Mouse (Mus musculus): ENCODE measurements around the gene Cnih3.

Gene Cnih3

DNA sequence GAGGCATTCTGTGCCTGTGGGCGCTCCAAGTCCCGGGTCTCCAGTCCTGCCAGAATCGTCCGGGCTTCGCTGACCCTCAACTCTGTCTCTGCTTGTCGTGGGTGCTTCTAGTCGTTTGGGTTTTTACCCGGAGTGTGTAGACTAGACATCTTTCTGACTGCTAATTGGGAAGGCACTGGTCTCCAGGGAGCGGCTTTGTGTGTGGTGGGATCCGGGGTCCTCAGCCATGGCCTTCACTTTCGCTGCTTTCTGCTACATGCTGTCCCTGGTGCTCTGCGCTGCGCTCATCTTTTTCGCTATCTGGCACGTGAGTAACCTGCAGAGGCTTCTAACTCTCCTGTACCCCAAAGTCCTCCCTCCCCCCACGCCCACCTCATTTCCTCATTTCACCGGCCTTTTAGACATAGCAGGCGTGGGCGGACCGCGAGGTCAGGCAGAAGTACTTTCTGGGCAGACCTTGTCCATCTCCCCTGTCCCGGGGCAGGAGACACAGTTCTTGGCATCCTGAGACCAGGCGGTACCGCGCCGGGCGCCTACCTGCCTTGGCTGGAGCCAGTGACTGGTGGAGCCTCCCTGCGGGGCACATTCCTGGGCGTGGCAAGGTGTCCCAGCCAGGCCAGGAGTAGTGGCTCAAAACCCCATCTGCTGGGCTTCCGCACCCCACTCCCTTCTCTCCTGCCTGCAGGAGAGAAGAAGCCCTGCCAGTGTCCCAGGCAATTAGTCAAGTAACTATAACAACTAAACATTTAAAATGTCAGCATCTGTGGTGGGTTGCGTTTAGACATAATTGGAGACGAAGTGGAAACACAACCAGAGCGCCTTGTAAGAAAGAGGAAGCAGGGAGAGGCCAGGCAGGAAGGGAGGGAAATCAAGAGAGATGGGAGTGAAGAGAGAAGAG lies 1.0 kb downstream of the Cnih3 start:
- DNase-seq (ENCODE audit: low spot score): no peak

GRCm38 (mm10) chr1:181355683-181356082 lies 3.3 kb downstream of the Cnih3 start:
- DNase-seq (ENCODE audit: low spot score): no peak

DNA sequence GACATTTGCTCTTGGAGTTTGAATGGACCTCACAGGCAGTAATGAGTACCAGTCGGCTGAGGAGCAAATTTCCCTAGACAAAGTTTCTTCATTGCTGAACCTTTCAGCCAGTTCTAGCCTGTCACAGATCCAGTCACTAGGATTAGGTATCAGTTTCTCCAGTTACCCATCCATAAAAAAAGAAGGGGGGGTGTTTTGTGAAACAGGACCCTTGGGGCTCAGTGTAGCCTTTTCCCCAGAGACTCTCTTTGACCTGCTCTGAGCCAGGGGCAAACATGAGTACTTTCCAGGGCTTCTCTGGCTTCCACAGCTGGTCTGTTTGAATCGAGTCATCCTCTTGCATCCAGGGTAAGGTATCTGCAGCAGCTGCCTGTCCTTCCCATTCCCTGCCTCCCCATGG lies 5.4 kb downstream of the Cnih3 start:
- DNase-seq (ENCODE audit: low spot score): no peak

DNA sequence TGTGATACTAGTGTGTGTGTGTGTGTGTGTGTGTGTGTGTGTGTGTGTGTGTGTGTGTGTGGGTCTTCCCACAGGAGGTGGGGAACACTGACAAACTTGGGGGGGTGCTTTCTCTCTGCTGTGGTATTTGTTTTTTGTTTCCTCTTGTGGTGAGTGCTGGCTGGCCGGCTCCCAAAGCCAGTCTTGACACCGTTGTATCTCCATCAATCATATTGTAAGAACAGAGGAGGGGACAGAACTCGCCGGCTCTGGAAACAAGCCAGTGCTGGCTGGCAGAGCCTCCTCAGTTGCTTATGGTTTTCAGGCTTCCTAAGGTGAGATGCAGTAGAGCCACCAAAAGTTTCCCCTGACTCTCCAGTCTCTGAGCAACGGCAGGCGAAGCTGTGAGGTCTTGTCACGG lies 6.1 kb downstream of the Cnih3 start:
- no peak for DNase-seq (ENCODE audit: low spot score)

DNA sequence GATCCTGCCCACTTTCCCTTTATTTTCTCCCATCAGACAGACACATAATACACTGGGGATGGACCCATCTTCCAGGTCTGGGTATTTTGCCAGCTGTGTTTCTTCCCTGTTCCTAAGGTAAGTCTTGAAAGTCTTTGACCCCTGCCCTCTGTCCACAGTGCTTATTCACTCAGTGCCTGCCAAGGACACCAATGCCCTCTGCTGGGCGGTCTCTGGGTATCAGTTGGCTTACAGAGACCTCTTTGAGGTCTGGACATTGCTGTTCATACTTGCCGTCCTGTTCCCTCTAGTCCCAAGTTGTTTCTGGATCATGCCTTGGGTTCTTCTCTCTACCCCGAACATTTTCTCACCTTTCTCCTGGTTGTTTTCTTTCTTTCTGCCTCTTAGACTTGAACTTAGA lies 8.3 kb downstream of the Cnih3 start:
- no peak for DNase-seq (ENCODE audit: low spot score)

DNA sequence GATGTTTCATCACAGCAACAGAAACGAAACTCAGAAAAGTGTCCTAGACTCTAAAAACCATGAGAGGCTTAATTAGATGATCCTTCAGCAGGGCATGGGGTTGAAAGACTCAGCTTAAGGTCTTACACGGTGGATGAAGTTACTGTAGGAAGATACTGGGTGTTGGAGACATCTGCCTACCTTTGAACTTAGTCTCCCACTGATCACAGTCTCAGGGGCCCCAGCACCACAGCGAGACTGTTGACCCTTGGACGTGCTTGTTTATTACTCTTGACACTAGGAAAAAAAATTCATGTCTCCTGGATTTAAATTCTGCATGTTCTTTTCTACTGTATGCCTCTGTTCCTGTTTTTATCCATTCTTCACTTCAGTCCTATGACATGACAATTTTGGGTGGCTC lies 11.6 kb downstream of the Cnih3 start:
- DNase-seq (ENCODE audit: low spot score): no peak

DNA sequence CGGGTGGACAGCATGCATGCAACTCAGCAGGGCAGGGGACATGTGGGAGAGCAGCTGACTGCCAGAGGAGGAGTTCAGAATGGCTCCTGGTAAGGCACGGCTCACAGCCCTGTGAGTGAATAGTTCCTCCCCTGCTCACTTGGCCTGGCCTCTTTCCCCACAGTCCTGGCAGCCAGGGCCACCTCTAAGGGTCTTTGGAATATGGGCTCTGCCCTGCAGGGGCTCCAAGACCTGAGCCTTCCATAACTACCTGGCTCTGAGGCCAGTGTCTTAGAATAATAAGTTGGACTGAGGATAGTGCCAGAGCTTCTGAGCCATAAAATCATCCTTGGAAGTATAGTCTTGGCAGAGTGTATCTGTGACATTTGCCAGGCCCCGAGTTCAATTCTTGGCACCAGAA lies 12.9 kb downstream of the Cnih3 start:
- no peak for DNase-seq (ENCODE audit: low spot score)

- no peak for DNase-seq (ENCODE audit: low spot score)
Measured at GRCm38 (mm10) chr1:181368789-181369570, 16.6 kb downstream of the Cnih3 start.

- DNase-seq (ENCODE audit: low spot score): no peak
Measured at GRCm38 (mm10) chr1:181370370-181370769, 17.9 kb downstream of the Cnih3 start.

DNA sequence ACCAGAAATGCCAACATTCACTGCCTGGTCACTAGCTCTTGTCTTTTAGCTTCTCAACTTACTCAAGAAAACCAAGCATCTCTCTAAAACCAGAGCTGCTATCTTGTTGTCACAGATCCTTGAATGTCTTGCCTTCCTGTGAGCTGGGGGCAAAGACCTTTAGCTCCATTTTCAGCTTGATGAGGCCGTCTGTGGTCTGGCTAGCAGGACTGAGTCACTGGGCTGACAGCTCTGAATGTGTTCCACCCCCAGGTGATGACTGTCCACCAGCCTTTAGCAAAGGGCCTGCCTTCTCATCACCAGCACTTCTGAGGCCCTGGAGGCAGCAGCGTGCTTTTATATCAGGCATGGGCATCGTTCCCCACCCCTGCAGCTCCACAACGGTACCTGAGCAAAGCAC lies 18.8 kb downstream of the Cnih3 start:
- DNase-seq (ENCODE audit: low spot score): no peak

DNA sequence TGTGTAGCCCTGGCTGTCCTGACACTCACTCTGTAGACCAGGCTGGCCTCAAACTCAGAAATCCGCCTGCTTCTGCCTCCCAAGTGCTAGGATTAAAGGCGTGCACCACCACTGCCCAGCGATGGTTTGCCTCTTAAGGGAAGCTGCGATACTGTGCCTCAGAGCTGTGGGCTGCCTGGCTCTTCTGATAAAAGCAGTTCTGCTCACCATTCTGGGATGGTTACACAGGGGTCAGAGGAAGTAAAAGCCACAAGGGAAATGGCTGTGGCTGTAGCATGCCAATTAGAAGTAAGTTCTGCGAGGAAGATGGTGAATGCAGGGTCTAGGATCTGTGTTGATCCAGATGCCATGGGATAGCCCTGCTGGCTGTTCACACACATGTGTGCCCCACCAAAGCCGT lies 19.9 kb downstream of the Cnih3 start:
- no peak for DNase-seq (ENCODE audit: low spot score)

DNA sequence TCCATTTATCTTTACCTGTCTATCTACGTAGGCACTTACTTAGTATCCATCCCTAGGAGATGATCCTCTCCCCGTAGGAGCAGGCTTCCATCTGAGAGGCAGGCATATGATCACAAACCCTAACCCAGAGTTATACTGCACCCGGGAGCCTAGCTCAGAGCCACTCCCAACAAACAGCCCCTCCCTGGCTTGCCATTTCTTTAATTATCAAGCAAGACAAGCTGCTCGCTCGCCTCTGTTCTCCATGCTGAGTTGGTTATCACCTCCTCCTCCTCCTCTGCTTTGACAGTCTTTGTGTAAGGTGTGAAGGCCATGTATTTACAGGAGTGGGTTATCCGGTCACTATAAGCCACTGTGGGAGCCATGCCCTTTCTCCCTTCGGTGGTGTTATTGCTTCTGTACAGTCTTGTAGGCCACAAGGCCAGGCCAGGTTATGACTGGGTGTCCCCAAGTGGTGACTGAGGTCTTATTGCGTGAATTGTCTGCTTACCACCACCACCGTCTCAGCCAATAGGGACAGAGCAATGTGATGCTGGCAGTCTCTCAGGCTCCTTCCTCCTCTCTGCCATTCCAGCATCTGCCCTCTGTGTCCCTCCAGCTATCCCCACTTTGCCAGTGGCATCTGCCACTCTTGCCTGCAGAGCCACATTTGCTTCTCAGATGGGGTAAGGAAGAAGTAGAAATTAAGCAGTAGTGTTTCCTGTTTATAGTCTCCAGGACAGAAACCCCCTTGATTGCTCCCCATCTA lies 22.4 kb downstream of the Cnih3 start:
- DNase-seq (ENCODE audit: low spot score): no peak

GRCm38 (mm10) chr1:181376431-181376830 lies 24.0 kb downstream of the Cnih3 start:
- DNase-seq (ENCODE audit: low spot score): no peak

DNA sequence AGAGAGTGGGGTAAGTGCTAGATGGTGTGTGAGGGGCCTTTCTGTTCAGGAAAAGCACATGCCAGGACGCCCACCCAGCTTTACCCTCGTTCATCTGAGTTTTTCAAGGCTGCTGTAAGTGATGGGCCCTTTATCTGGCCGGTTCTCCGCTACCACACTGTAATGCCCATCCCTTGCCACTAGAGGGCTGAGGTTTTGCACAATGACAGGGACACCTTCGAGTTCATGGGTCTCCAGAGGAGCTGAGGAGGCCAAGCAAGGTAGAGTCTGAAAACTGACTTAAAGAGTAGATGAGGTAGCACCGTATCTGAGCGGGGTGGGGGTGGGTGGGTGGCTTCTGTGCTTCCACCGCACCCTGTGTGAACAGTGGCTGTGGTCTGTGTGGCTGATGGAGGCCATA lies 27.2 kb downstream of the Cnih3 start:
- peak; percentile 51 for DNase-seq (ENCODE audit: low spot score)

DNA sequence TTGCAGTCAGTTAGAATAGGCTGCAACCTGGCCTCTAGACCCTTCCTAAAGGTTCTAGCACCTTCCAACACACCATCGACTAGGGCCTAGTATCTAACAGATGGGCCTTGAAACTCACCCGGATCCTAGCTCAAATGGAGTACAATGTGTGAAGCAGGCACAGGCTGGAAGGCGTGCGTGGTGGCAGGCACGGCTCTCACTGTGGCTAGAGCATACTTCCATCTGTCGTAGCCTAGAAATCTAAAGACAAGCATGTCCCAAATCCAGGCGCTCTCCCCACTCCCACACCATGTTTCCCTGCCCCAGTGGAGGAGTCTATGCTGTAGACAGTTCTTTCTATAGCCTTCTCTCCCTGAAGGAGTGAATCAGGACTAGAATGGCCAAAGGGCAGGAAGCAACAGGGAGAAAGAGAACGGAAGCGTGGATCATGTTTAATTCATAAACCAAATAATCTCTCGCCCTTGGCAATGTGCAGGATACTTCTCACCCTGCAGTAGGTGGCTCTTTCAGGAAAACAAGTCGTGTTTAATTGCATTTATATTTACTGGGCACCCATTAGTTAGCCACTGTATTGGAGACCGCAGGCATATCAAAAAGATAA lies 29.1 kb downstream of the Cnih3 start:
- no peak for DNase-seq (ENCODE audit: low spot score)

GRCm38 (mm10) chr1:181389264-181389663 lies 36.8 kb downstream of the Cnih3 start:
- no peak for DNase-seq (ENCODE audit: low spot score)

- DNase-seq (ENCODE audit: low spot score): no peak
Measured at GRCm38 (mm10) chr1:181392489-181392888, 40.1 kb downstream of the Cnih3 start.

- DNase-seq (ENCODE audit: low spot score): peak; percentile 67
Measured at GRCm38 (mm10) chr1:181393250-181394149, 41.1 kb downstream of the Cnih3 start.

DNA sequence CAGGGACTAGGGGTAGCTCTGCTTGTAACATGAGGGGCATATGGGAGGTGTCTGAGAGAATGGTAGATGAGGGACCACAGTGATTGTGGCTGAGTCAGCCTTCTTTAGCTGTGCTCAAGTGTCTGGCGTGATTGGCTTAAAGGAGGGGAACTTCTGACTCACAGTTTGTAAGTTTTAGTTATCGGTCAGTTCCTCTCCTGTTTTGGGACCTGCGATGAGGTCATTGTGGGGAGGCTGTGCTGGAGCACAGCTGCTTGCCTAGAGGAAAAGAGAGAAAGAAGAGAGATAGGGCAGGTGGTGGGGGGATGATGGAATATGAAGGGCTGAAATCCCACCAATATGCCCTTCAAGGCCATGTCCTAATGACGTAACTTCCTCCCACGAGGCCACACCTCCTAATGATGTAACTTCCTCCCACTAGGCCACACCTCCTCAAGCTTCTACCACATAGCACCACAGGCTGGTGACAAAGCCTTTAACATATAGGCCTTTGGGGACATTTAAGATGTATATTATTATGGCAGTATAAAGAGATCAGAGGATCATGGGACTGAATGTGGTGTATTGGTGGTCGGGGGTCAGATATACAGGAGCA lies 42.9 kb downstream of the Cnih3 start:
- no peak for DNase-seq (ENCODE audit: low spot score)

DNA sequence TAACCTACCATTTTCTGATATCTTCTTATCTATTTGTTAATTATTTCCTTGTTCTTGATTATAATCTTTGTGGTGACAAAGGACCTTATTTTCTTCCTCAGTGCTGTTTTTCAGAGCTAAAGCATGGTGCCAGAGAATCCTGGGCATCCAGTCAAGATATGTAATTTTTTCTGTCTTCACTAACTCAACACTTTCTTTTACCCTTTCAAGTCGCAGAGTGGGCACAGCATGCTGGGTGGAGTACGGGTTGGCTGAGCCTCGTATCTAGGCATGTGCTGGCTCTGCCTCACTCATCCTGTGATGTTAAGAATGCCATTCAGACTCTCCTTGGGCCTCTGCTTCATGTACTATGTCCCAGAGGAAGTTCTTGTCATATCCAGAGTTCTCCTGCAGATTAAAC lies 46.8 kb downstream of the Cnih3 start:
- no peak for DNase-seq (ENCODE audit: low spot score)

DNA sequence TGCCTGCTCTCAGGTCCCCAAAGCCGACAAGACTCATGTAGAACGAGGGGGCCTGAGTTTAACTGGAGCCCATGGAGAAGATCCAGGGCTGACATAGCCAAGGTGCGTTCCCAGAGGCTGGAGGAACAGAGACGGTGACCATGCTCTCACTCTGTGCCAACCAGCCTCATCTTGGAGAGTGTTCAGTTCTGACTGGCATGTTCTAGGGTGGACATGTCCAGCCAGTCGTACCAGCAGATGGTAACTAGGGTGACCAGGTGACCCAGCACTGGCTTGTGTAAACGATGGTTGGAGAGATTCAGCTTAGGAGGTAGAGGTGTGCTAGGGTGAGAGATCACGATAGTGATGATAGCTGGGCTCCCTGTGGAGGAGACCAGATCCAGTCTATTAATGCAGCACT lies 50.6 kb downstream of the Cnih3 start:
- no peak for DNase-seq (ENCODE audit: low spot score)
